Mouse (Mus musculus) right cerebral cortex, postnatal 14 days (tissue): Measurements from ENCODE around the gene Gm20388.

Experiments
- DNase-seq: peaks from one replicate; pipeline ENCODE4 v3.0.0; 2022

Gm20388 gene

DNA sequence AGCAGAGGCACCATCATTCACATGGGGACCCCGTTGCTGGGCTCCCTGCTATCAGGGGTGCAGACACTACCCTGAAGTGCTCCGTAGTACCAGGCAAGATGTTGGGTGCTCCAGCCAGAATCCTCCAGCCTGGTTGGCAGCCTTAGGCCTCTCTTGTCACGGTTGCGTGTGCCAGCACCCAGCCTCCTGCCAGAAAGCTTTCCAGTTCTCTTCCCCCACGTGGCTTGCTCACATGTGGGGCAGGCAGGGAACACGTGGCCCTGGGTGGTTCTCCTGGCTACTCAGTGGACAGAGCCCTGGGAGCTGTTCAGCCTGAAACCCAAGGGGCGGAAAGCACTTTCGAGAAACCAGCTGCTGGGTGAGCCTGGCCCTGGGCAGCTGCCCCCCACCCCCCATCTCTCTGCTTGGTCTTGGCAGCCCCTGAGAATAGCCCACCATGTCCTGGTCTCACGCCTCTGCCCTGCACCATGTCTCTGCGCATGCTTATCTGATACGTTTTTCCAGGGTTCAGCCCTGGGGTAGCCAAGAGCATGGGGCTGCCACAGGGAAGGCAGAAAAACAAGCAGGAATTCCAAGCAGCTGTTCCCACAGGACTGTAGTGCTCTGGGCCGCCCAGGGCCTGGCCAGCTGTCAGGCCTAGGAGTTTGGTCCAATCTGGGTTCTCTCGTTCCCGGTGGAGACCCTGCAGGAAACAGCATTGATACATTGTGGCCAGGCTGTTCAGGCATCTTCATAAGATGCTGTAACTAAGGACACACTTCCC, 135.8 kb downstream of the Gm20388 start:
- DNase-seq: peak; percentile 81

DNA sequence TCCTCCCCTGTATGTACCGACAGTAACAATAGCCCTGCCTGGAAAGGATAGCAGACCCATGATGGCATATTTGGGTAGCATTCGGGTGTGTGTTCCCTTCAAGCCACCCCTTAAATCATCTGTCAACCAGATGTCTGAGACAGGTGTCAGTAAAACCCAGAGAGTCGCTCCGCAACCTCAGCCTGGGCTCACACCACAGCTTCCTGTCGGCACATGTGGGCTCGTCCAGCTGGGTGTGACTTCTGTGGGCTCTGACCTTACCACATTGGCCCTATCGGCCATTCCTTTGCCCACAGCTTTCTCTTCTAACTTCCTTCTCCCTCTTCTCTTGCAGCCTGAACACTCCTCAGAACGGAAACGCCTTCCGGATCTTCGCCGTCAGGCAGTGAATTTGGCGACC, 139.3 kb downstream of the Gm20388 start:
- DNase-seq: no peak

DNA sequence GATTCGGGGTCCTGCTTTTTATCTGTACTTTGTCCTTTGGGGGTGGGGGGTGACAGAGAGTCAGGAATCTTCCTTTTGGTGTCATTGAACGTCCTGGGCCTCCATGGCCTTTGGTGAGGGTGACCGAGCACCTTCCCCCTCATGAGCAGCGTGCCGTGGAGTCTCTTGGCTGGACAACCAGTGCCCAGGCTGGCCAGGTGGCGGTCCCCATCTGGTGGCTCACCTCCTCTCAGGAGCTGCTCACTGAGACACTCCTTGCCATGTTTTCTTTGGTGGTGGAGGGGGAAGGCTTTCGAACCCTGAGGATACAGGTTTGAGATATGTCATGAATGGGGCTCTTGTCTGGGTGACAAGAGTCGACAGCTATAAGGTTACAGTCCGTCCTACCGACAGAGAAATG, 139.7 kb downstream of the Gm20388 start:
- DNase-seq: no peak

DNA sequence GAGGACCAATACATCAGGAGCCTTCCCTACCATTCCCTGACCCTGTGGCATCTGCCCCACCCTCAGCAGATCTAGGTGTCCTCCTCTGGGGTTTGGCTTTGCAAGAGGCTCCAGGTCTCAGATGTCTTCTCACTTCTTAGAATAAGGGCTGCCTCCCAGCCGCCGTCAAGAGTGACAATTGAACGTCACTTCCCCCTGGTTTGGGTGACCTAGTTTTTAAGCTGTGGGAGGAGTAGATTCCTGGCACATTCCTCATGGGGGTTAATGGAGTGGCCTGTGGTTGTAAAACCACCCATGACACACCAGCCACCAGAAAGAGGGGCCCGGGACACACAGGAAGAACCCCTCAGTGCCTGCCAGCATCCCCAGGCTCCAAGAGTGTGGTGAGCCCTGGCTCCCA, 140.4 kb downstream of the Gm20388 start:
- DNase-seq: no peak

DNA sequence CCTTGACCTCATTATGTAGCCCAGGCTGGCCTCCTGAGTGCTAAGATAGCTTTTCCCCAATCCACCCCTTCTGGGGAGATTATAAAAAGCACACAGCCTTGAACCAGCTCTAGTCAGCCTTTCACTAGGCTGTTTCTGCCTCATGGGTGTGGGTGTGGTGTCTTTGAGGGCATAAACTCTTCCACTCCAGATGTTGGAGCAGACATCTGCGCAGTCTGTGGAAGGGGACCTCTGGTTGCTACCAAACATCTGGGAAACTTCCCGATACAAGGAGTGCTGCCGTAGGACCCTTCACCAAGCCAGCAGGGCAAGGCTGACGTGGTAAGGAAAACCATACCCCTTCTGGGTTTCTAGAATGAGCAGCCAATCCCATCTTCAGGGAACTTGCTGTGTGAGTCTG, 141.3 kb downstream of the Gm20388 start:
- no peak for DNase-seq

DNA sequence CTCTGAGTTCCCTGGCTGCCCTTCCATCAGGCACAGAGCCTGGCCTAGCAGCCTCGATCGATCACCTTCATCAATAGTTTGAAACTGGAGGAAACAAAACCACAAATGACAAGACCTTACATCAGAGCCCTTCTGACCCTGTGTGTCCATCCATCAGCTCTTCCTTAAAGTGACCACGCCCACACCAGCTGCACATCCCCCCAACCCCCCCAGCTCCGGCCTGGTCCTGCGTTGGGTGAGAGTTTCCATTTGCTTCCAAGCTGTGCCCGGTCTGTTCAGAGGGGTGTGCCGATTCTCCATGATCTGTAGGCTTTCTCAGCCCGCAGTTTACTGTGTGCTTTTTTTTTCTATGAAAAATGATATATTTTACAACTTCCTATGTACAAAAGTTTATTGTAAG, 141.7 kb downstream of the Gm20388 start:
- DNase-seq: no peak

DNA sequence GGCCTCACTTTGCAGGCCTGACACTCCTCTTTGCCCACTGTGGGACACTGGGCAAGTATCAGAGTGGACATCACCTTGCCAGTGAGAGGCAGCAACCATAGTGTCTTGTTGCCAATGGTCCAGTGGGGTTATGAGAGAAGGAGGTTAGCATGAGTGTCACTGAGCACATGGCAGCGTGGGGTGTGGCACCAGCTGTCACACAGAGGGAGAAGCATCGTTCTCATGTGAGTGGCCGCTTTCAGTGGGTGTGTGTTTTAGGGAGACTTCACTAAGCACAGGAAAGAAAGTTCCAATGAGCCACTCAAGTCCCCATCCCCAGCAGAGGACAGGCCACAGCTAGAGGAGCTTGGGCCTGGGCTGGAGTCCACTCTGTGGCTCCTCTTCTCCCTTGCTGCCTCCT, 144.2 kb downstream of the Gm20388 start:
- no peak for DNase-seq

DNA sequence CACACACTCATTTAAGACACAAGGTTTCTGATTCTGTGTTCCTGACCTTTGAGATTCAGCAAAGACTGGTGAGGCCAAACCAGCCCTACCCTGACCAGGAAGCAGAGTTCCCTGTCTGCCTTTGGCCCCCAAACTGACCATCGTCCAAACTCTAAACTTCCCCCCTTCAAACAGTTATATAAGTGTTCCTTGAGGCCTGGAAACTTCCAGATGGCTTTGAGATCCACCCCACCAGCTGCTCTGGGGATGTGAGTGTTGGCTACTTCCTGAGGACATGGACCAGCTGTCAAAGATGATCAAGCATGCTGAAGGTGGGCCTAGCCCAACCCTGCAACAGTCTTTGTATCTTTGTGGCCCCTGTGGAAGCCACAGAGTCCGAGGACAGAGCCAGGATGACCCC, 146.4 kb downstream of the Gm20388 start:
- DNase-seq: no peak

DNA sequence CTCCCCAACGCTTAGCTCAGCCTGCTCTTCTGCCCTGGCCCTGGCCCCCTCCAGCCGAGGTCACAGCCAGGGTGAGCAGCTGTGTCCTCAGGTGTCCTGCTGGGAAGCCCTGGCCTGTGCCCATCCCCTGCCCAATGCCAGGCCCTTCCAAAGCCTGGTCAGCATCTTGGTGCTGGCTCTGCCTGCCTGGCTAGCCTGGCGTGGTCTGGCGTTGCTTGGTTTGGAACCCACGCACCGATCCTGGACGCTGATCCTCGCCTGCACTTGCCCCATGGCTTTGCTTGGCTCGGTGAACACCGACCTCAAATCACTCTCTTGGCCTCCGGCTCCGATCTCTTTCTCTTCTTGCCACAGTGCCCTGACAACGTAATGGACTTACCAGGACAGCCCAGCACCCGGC, 152.1 kb downstream of the Gm20388 start:
- no peak for DNase-seq

DNA sequence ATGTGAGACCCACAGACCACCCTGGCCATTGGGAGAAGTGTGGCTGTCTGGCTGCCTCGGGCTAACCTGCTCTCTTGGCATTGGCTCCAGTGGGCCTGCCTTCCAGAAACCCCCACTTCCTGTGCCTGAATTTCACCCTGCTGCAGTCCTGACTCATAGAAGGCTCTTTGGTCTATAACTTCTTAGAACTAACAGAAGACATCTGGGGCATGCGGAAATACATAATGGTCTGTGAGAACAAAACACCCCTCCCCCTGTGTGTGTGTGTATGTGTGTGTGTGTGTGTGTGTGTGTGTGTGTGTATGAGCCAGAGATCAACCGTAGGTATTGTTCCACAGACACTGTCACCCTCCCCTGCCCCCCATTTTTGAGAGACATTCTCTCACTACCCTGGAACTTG, 152.7 kb downstream of the Gm20388 start:
- no peak for DNase-seq

DNA sequence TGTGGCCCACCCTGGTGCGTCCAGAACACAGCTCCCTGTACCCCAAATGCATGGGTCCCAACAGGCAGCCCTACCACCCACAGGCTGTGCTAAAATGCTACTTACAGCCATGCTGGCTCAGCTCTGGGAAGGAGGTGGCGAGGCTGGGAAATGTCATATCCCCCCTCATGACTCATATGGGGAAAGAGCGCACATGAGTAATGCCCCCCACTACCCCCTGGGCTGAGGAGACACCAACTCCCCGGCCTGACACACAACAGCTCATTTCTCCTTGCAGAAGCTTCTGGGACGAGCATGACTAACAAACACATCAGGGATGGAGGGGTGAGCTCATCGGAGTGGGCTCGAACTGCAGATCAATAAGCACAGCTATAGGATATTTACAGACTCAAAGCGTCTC, 155.0 kb downstream of the Gm20388 start:
- DNase-seq: no peak

DNA sequence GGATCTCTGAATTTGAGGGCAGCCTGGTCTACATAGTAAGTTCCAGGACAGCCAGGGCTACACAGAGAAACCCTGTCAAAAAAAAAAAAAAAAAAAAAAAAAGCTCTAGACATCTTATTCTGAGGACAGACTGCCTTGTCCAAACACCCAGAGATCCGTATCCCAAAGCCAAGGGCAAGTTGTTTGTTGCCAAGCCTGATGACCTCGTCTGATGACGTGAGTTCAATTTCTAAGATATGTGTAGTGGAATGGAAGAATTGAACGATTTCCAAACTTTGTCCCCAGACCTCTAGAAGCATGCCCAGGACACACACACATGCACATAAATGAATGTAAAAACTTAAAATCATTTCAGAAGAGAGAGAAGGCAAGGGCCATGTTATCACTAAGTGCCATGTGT, 155.6 kb downstream of the Gm20388 start:
- no peak for DNase-seq

DNA sequence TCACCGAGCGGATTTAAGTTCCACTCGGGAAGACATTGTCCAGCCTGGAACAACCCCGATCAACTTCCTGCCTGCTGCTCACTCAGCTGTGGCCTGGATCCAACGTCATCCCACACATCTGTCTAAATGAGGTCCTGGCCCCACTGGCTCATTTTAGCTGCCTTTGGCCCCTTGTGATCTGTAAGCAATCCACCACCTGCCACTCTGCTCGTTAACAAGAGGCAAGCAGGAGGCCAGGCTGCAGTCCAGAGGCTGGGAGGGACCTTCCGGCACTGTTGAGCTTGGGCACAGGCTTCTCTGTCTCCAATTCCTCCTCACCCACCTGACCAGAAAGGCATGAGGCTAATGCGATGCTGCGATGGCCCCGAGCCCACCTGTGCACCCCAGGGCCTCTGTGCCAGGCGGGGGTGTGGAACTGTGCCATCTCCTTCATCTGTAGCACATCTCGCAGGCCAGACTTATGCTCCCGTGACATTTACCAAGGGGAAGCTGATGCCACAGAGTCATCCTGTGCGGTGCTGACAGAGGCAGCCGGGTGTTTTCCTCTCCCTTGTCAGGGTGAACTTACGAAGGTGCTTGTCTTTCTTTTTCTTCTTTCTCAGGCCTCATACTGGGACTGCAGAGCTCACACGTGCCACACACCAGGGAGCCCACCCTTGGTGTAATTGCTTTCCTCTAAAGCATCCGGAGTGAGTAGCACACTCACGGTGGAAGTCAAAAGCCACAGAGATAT, 157.5 kb downstream of the Gm20388 start:
- DNase-seq: no peak

DNA sequence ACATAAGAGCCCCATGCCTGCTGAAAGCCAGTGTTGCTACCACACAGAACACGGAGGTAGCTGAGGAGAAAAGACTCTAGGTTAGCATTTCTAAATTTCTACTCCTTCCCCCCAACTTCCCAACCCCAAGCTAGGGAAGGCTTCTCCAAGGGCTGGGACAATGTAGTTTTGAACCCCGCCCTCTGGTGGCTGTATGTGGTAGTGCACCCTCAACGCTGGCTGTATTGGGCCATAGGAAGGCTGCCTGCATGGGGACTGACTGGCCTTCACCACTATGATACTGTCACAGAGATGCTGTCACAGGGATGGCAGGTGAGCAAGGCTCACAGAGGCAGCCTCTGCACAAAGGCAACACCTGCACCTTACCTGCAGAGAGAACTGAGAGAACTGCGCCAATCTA, 161.0 kb downstream of the Gm20388 start:
- DNase-seq: peak; percentile 73

DNA sequence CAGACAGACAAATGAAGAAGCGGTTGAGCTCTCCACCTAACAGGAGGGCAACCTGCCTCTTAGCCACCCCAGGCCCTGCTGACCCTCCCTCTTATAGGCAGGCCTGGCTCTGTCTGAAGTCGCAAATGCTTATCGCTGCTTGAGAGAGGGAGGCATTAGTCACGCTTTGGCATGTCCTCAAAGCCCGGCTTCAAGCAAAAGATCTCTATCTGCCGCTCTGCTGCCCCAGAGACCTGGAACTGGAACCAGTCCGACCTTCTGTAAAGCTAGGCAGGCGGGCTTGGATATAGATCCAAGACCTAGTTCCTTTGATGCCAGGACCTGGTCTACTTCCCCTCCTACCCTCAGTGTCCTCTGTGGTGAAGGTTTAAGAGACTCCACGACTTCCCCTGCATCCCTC, 161.6 kb downstream of the Gm20388 start:
- DNase-seq: no peak

DNA sequence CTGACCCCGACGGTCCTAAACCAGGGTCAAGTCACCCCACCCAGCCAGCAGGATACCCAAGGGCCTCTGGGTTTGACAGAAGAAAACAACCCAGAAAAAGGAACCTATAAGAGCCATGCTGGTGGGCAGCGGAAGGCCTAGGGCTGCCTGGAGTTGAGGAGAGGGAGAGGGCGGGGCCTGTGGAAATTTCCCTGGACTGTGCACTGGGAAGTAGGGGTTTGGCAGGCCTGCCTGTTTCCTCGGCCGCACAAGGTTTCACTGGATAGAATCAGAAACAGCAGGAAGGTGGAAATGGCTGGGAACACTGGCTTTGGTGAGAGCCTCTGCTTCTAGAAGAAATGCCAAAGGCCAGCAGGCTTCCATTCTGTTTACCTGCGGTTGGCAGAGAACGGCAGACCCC, 162.2 kb downstream of the Gm20388 start:
- DNase-seq: no peak

DNA sequence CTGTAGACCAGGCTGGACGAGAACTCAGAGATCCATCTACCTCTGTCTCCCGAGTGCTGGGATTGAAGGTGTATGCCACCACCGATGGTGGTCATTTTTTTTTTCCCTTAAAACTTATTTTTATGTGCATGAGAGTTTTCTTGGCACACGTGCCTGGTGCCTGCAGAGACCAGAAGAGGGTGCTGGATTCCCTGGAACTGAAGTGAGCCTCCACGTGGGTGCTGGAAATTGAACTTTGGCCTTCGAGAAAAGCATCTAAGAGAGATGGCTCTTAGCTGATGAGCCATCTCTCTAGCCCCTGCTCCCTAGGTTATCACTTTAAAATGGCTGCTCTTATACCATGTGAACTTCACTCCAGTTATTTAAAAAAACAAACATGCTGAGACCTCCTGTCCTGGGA, 163.9 kb downstream of the Gm20388 start:
- no peak for DNase-seq

DNA sequence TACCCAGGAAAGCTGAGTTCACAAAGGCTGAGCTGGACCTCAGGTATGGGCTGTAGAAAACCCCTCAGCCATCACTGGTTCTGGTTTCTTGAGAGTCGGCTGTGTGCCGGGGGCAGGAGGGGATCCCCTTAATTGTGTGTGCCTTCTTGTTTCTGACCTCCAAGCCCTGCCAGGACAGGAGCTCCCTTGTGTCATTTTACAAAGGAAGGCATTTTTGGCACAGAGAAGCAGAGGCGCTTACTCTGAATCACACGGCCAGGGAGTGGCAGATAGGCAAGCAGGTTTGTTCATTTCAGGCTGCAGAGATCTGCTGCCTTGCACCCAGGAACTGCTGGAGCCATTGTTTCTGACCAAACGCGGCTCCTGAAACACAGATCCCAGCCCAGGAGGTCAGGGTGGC, 164.7 kb downstream of the Gm20388 start:
- no peak for DNase-seq

DNA sequence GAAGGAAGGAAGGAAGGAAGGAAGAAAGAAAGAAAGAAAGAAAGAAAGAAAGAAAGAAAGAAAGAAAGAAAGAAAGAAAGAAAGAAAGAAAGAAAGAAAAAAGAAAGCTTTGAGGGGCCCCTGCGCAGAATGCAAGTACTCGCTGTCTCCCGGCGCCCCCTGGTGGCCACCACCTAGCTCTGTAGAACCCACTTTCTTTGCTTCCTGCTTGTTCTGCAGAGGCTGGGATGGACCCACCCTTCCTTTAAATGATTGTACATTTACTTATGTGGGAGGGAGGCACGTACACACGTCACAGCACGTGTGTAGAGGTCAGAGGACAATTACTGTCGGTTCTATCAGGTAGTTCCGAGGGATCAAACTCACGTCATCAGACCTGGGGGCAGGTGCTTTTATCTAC, 167.4 kb downstream of the Gm20388 start:
- peak; percentile 92 for DNase-seq

DNA sequence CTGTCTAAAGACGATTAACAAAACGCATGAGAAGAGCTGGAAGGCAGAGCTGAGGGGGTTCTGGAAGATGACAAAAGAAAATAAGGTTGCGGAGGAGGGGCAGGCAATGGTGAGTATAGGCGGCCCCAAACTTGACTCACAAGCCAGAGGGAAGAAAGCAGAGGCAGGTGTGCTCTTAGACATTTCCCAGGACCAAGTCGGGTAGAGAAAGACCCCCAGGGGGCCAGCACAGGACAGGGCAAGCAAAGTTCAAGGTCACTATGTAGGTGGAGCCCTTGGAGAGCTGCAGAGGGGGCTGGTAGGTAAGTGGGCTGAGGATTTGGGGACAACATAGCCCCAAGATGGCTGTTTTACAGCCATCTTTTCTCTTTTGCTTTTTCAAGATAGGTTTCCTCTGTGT, 168.7 kb downstream of the Gm20388 start:
- no peak for DNase-seq

DNA sequence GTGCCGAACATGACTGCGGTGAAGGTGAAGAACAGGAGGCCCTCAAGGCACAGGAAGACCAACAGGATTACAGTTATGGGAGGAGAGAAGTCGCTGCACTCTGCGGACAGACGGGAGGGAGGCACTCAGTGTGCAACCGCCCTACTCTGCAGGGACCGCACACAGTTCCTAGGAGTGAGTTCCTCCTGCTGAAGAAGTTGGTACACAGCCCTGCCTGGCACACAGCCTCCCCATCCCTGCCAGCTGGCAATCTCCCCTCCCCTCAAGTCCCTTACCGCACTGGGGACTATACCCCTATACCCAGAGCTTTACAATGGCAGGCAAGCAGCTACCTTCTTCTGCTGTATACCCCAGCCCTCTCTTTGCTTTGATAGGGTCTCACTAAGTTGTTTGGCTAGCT, 172.6 kb downstream of the Gm20388 start:
- DNase-seq: no peak

DNA sequence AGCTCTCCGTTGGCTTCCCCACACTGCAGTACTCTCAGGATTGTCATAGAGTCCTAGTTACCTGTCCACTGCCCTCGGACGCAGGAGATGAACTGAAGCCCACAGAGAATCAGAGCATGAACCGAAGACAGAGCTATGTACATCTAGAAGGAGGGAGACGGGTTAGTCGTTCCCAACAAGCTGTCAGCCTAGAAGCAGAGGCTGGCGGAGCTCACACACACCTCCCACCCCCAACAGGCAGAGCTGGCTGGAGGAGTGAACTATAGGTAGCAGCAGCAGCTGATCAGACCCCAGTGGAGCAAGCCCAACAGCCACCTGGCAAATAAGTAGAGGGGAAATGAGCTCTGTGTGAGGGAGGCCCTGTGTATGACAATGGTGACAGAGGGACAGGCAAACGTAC, 174.1 kb downstream of the Gm20388 start:
- no peak for DNase-seq

DNA sequence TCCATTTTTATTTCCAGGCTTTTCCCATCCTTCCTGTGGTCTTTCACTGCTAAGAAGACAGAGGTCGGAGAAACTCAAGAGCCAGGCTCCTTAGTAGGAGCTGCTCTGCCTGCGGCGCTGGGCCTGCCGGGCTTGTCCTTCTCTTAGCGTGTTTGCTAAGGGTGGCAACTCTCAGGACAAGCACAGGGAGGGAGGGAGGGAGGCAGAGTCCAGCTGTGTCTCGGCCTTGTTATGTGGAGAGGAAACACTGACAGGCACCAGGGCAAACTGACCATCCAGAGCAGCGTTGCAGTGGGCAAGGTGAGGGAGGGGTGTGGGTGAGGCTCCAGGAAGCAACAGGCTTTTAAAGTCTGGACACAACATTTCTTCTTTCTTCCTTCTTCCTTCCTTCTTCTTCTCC, 178.9 kb downstream of the Gm20388 start:
- DNase-seq: no peak

DNA sequence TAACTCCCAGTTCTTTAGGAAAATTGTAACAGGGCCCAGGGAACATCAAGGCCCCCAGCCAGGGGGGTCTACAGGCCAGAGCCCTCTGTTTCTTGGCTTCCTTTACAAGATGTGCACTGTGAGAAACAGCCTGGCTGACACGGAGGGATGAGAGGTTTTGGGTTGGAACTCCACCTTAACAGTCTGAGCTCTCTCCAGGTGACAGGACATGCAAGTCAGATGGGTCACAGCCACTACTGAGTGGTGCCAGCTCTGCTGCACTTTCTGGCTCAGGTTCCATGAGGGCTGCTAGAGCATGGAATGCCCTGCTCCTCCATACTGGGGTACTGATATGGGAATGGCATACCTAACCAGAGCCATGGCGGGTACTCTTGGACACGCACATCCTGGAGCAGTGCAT, 180.4 kb downstream of the Gm20388 start:
- DNase-seq: no peak

DNA sequence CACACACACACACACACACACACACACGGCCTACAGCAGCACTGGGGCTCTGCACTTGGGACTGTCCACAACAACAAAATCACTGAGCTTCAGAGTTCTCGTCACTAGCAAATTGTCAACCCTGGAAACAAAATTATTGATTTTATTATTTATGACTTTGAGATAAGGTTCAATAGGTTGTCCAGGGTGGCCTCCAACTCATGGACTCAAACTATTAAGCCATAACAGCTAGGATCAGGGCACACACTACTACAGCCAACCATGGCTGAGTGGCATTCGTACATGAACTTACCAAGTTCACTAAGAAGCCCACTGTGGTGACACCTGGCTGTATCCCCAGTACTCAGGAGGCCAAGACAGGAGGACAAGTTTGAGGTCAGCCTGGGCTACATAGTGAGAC, 182.5 kb downstream of the Gm20388 start:
- no peak for DNase-seq
